Mouse (Mus musculus) left cerebral cortex, postnatal 4 days (tissue): ENCODE measurements around the gene Mroh8. TPM values are rescaled to one million over a fixed set of nuclear protein-coding genes. Genes with fewer than 3 reads are reported as not detected.

Experiments used
- total RNA-seq, 2 experiments: library from RNA; stranded (reverse); gene quantifications; 2 replicates each; pipeline ENCODE4 v1.2.3; 2021

The Mroh8 gene
- total RNA-seq, 2 experiments from 2014 or later, result 0.24 TPM; not detected in 1

Other genes with a start within 250 kb of the Mroh8 start
- 100 to 1,000 TPM; 104 to 108 TPM for gene Soga1, start 200.3 kb downstream of the Mroh8 start, total RNA-seq
- not detected for gene Tldc2, start 192.5 kb downstream of the Mroh8 start, total RNA-seq
- gene Samhd1, start 144.3 kb downstream of the Mroh8 start, total RNA-seq, result 10 to 100 TPM; 18.0 to 18.7 TPM
- 1 to 10 TPM; 4.8 to 4.9 TPM for gene Rbl1, start 75.0 kb downstream of the Mroh8 start, total RNA-seq
- 100 to 1,000 TPM; 147 to 152 TPM for gene Rpn2, start 532 bp downstream of the Mroh8 start, total RNA-seq
- gene Ghrh, start 68.0 kb upstream of the Mroh8 start, total RNA-seq, result not detected
- 10 to 100 TPM; 66.1 to 70.3 TPM for gene Manbal, start 88.0 kb upstream of the Mroh8 start, total RNA-seq
- 10 to 100 TPM; 92.0 to 94.5 TPM for gene Src, start 138.9 kb upstream of the Mroh8 start, total RNA-seq